Mouse (Mus musculus): Measurements from ENCODE around the gene Panx1. TPM values are rescaled to one million over a fixed set of nuclear protein-coding genes. Genes with fewer than 3 reads are reported as not detected.
A peak's percentile ranks its signal among the peaks of the same experiment; 100 is the strongest.

Panx1 gene
- total RNA-seq, 4 experiments from 2014 or later, result 26.9 to 36.7 (median 27.8) TPM

GRCm38 (mm10) chr9:15027725-15028124 lies 17.6 kb downstream of the Panx1 start:
- DNase-seq (ENCODE audit: low spot score in 2 of 2), result no peak

DNA sequence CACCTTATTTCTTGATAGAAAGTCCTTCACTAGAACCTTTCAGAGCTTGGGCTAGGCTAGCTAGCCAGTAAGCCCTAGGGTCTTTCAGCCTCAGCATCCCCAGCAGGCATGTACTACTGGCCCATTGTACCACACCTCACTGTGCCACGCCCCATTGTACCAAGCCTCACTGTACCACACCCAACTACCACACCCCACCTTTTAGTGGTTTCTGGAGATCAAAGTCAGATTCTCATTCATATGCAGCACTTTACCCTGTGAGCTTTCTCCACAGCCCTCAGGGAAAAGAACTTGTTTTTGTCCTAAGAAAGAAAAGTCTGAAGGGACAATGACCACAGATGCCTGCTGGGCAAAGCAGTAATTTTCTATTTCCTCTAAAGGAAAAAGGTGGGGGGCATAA lies 22.2 kb downstream of the Panx1 start:
- no peak for DNase-seq (ENCODE audit: low spot score in 2 of 2)

- no peak for DNase-seq (ENCODE audit: low spot score in 2 of 2)
Observed at GRCm38 (mm10) chr9:15021156-15021555, 24.1 kb downstream of the Panx1 start.

DNA sequence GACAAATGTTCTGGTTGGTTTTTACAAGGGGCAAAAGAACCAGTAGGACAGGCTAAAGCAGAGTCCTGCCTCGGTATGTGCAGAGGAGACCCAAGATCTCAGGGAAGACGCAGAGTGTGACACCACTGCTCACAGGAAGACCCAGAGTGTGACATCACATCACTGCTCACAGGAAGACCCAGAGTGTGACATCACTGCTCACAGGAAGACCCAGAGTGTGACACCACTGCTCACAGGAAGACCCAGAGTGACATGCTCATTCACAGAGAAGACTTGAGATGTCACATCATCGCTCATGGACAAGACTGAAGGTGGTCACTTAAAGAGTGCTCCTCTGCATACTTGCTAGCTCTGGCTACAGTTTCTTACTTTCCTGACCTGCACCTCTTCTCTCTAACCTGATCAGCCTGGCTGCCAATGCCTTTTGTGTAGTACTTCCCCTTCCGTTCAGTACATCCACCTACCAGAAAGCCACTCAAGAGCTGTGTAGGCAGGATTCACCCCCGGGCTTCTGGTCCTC lies 24.7 kb downstream of the Panx1 start:
- no peak for DNase-seq (ENCODE audit: low spot score in 2 of 2)

GRCm38 (mm10) chr9:15018756-15019131 lies 26.5 kb downstream of the Panx1 start:
- DNase-seq (ENCODE audit: low spot score in 2 of 2), result no peak

GRCm38 (mm10) chr9:15017791-15018755 lies 27.2 kb downstream of the Panx1 start:
- no peak for DNase-seq (ENCODE audit: low spot score in 2 of 2)

GRCm38 (mm10) chr9:15015223-15015956 lies 29.9 kb downstream of the Panx1 start:
- peak in 1 of 2 experiments; percentile 27 for DNase-seq (ENCODE audit: low spot score in 2 of 2)

DNA sequence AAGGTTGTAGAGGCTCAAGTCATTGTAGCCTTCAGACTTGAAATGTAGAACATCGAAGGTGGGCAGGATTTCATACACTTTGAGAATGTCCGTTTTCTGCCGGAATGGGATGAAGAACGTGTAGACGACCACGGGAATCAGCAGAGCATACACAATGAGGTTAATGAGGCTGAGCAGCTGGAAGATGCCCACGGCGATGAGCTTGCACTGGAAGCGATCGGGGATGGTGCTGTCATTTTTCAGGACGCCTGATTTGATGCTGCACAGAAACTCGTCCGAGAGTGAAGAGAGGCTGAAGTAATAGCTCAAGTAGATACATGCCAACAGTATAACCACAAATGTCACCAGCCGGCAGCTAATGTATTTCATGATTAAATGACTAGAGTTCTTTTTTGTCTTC lies 37.7 kb downstream of the Panx1 start:
- no peak for DNase-seq (ENCODE audit: low spot score in 2 of 2)

GRCm38 (mm10) chr9:15004298-15004685 lies 41.0 kb downstream of the Panx1 start:
- DNase-seq (ENCODE audit: low spot score in 2 of 2), result no peak

GRCm38 (mm10) chr9:15003676-15004297 lies 41.5 kb downstream of the Panx1 start:
- DNase-seq (ENCODE audit: low spot score in 2 of 2), result no peak

DNA sequence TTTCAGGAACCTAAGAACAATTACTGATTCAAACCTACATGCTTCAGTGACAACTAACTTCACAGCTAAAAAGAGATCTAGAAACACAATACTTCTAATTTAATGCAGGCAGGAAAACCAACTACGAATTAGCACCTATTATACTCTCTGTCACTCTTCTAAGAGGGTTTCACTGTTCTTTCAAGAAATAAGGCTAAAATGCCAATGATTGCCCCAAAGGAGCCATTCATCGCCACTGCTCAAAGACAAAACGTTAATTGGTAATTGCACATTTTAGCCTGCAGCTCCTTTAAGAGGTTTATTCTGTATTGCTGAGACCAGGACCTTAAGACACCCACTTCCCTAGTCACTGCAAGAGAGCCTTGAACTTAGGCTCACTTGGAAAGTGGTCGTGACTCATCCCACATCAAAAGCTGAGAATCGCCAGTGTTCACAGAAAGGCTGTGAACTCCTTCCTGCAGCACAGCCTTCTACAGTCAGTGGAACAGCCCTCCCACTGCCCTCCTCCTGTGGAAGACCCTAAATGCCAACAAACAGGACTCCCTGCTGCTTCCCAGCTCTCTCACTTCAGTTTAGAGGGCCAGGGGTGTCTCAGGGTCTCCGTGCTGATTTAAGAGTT lies 42.2 kb downstream of the Panx1 start:
- DNase-seq (ENCODE audit: low spot score in 2 of 2), result no peak

DNA sequence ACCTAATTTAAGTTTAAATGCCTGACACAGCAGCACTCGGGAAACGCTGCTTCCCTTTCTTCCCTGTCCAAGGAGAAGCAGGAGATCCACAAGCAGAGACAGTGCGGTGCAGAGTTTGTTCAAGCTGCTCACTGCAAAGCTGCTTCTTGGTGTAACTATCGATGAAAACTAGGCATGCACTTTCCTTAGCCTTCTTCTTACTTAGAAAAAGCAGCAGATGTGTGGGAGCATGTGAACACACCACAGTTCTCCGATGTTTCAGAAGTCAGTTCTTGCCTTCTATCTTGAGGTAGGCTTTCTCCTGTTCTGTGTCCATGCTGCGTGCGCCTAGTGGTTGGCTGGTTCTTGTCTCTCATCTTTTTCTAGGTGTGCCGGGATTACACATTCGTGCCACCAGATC lies 46.5 kb downstream of the Panx1 start:
- DNase-seq (ENCODE audit: low spot score in 2 of 2), result no peak

GRCm38 (mm10) chr9:14997271-14998055 lies 47.8 kb downstream of the Panx1 start:
- DNase-seq (ENCODE audit: low spot score in 2 of 2), result no peak

GRCm38 (mm10) chr9:14995525-14995924 lies 49.8 kb downstream of the Panx1 start:
- no peak for DNase-seq (ENCODE audit: low spot score in 2 of 2)

DNA sequence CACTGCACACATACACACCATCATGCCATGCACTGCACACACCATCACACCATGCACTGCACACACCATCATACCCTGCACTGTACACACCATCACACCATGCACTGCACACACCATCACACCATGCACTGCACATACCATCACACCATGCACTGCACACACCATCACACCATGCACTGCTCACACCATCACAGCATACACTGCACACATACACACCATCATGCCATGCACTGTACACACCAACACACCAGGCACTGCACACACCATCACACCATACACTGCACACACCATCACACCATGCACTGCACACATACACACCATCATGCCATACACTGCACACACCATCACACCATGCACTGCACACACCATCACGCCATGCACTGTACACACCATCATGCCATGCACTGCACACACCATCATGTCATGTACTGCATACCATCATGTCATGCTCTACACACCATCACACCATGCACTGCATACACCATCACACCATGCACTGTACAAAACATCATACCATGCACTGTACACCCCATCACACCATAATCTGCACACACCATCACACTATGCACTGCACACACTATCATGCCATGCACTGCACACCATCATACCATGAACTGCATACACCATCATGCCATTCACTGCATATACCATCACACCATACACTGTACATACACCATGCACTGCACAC lies 56.5 kb downstream of the Panx1 start:
- DNase-seq (ENCODE audit: low spot score in 2 of 2), result no peak

GRCm38 (mm10) chr9:14983141-14983540 lies 62.1 kb downstream of the Panx1 start:
- DNase-seq (ENCODE audit: low spot score in 2 of 2), result no peak

GRCm38 (mm10) chr9:14982683-14983082 lies 62.6 kb downstream of the Panx1 start:
- no peak for DNase-seq (ENCODE audit: low spot score in 2 of 2)

DNA sequence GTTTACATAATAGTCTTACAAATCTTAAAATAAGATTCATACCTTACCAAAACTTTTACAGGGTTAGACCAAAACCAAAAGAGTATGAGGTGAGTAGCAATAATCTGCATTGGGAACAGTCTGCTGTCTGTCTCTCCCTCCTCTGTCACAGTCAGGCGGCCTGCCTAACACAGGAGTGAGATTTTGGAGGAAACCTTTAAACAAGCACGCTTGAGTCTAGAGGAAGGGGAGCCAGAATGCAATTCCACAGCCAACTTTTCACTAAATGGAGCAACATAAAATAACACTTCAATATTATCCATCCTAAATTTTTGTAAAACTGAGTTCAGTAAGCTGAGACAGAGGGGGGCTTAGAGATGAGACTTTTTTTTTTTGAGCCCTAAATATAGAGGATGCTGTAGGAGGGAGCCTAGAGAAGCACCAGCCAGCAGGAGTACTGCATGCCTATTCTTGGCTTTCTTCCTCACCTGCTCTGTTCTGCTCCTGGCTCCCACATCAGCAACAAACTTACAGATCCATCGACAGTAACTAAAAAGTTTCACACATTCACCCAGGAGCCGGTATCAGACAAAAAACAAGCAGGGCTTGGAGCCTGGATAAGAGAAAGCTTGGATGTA lies 63.6 kb downstream of the Panx1 start:
- DNase-seq (ENCODE audit: low spot score in 2 of 2), result no peak
